Mouse (Mus musculus): ENCODE results near the gene Rmdn2.

Rmdn2 gene

DNA sequence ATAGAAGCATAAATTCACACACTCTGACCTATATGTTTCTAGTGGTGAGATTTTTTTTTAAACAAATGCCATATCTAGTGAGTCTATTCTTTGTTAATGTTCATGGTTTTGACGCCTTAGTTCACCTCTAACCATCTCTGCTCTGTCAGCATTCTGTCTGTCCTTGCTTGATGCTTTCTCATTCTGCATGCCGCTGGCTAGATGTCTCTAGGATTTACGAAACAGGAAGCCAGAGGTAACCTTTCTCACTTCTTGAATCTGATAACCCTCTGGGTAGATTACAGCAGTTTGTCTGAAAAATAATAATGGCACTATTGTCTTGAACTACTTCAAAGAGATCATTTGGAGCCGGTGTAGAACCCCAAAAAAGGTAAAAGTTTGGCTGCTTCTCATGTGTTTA lies 5.0 kb downstream of the Rmdn2 start:
- no peak for DNase-seq

DNA sequence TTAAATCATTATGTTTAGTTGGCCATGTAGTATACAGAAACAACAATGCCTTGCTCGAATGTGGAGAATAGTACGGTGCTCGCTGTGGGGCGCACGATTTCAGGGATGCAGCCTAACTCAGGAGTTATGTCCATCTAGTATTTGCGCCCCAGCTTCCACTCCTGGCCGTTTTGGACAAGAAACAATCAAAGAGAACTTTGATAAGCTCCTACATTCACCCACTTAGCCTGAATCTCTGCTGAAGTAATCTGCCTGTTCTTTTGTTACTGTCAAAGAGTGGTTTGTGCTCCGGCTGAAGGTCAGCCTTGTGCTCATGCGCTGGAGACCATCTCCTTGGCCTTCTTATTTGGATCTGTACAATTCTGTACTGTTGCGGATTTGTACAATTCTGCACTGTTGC lies 6.8 kb downstream of the Rmdn2 start:
- no peak for DNase-seq

DNA sequence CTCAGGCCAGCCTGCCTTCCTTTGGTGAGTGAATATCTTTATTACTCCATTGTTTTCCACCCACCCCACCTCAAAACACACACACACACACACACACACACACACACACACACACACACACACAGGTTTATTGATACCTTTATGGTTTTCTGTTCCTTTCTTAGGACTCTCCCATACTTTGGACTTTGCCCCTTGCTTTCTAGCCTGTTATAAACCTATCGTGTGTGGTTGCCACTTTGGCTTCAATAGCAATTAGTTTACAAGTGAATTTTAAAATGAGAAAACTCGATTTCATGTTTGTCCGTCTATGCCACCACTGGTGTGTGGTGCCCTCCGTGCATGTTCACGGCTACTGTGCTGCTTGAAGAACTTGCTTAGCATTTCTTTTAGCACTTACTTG lies 7.3 kb downstream of the Rmdn2 start:
- DNase-seq: no peak

DNA sequence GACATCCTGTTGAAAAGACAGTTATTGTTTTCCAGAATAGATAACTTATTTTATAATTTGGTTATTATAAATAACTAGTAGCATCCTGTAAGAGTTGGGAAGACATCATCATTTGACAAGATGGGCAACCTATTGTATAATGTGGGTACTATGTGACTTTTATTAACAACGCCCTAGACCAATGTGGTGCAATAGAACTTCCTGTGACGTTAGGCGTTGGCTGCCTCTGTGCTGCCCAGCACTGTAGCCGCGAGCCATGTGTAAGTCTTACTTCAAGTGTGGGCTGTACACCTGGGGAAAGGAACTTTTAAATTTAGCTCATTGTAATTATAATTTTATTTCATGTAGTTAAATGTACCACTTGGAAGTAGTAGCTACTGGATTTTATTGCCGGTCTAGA lies 10.4 kb downstream of the Rmdn2 start:
- no peak for DNase-seq

DNA sequence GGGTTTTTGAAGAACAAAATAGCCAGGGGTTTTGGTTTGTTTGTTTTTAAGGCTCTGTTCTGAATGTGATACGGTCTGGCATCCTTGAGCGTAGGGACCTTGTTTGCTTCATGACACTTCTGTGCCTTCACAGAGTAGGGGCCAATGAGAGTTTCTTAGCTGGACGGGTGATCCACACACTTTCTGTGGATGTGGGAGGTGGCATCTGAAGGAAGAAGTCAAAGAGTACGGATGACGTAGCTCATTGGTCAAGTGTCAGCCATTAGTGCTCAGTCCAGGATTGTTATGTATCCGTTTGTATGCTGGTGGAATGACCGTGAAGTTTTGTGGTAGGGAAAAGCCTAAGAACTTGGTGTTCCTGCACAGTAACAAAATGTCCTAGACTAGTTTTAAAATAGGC lies 10.9 kb downstream of the Rmdn2 start:
- no peak for DNase-seq

DNA sequence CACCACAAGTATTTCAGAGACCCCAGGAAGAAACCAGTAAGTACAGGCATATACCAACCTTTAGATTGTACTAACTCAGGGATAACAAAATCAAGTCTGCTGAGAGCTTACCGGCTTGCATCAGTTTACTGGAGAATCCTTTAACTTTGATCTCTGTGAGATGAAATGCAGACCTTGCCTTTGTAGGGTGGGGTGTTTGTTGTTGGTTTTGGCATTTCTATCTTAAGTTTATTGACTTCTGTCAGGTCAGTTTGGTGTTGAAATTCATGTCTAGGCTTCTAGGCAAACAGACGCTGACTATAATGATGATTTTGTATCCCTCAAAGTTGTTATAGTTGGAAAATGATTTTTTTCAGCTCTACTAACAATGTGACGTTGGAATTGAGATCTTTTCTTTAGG lies 12.2 kb downstream of the Rmdn2 start:
- no peak for DNase-seq

DNA sequence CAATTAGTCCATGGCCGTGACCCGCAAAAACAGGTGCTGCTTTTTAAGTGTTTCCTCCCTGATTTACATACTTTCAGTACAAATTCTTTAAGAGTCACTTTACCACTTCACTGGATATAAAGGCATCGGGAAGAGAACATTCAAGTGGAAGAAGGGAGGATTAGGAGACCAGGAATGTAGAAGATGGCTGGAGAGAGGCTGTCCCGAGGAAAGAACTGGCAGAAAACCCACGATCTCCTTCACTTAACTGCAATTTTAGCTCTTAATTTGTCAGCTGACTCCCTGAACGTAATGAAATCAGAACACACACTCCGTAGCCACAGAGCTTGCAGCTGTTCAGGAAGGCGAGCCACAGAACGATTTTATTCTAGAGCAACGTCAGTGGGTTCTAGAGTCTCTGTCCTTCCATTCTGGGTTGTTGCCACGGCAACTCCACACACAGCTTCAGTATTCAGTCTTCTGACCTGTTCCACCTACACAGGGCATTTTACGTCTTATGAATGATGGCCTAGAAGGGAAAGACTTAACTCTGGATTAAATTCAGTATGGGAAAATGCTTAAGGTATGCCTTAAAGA lies 14.7 kb downstream of the Rmdn2 start:
- DNase-seq: no peak

DNA sequence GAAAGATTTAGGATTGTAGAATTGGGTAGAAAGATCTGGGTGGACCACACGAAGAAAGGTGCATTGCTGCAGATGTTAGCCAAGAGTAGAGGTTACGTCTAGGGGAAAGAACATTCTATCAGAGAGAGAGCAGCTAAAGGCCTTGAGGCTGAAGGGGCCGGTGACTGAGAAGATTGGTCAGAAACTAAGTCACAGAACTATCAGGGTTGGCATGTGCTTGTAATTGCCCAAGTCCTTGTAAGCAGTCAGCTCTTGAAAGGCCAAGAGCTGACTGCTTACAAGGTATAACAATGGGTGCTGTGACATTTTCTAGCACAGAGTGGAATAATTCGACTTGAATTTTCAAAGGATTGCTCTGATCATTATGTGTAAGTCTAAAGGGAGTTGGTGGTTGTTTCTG lies 38.2 kb downstream of the Rmdn2 start:
- DNase-seq: no peak

DNA sequence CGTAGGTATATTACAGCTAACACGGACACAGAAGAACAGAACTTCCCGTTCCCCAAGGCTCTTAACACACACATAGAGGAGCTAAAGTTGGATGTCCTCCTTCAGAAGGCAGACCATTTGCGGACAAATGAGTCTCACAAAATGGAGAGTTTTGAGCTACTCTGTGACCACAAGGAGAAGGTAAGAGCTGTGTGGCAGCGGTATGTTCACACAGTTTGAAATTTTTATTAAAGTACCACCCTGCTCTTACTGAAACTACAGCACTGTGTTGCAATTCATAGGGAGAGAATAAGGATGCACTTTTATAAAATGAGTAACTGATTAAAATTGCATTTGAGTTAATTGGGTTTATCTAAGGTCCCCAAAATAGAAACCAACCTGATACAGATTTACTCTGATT lies 38.6 kb downstream of the Rmdn2 start:
- DNase-seq: no peak

DNA sequence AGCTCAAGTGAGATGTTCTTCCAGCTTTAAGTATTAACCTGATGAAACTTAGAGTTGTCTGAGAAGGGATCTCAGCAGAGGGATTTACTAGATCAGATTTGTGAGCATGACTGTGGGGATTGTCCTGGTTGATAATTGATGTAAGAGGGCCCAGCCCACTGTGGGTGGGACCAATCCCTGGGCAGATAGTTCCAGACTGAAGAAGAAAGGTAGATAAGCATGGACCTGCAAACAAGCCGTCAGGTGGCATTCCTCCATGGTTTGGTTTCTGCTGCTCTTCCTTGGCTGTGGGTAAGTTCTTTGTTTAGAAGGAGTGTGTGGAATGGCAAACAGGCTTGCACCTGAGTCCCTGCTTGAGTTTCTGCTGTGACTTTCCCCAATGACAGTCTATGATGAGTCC lies 41.5 kb downstream of the Rmdn2 start:
- no peak for DNase-seq

DNA sequence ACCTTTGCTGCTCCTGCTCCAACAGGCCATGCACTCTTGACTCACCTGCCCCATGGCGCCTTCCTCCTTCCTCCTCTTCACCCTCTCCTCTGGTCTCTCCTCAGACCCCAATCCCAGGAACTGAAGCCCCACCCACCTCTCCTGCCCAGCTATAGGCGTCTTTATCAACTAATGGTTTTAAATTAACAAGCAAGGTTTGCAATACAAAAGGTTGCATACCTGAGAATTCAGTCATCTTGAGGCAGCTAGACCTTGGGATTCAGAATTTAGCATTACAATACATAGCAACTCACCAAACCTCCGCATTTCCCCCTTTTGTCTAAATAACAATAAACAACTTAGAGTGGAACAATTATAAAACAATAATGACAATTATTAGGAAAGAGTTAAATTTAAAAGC lies 42.5 kb downstream of the Rmdn2 start:
- no peak for DNase-seq

DNA sequence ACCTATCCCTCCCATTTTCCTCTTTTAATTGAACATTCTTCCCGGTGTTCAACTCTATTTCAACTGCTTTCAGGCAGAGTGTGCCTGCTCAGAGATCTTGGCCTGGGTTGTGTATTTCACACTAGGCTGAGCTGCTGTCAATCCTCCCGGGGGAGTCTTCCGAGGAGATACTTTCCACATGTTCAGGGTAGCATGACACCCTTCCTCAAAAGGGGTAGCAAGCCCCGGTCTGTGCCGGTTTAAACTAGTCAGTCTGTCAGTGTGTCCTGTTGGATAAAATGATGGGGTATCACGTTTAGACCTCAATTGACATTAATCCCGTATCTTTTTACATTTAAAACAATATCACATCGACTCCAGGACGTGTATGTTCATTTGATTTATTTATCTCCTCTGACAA lies 46.1 kb downstream of the Rmdn2 start:
- no peak for DNase-seq

DNA sequence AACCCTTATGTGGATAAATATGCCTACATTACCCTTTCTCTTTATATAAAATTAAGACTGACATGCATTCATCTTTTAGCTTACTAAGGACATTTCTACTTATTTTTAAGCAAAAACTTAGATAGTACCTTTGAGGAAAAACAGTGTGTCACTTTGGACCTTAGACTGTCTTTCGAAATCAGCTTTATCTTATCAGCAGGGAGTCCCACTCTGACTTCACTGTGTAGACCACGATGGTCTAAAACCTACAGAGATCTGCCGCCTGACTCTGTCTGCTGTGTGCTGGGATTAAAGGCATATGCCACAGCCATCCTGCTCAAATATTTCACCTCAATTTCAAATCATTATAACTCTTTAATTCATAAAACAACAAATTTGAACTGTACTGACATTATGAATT lies 46.8 kb downstream of the Rmdn2 start:
- no peak for DNase-seq

DNA sequence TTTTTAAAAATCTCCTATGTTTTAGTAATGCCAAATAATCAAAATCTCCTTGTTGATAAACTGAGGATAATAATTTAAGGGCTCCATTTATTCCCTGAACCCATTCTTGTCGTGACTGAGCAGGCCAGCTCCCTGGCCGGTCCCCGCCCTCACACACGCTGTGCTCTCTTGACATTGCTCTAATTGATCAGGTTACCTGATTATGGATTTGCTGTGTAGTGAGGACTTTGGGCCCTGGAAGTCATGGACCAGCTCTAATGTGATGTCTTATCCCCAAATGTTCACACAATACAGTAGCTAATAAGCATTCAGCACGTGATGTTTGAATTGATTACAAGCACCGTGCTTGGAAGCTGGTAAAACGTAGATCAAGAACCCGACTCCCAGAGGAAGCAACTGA lies 47.2 kb downstream of the Rmdn2 start:
- no peak for DNase-seq

DNA sequence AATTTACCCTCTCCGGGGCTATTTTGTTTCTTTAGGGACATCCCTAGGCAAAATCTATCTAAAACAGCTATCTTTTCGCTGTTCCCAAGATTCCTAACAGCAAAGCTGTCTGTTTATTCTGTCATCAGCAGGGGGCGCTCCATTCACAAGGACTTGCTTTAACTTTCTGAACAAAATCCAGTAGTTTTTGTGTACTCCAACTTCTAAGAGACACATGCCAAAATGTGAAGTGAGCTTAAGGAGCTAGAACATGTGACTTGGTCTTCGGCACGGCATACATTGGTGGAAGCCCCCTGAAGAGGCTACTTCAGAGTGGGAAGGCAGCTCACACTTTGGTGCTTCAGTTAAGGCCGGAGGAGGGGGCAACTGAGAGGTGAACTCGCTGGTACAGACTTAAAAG lies 49.7 kb downstream of the Rmdn2 start:
- DNase-seq: peak; percentile 76

DNA sequence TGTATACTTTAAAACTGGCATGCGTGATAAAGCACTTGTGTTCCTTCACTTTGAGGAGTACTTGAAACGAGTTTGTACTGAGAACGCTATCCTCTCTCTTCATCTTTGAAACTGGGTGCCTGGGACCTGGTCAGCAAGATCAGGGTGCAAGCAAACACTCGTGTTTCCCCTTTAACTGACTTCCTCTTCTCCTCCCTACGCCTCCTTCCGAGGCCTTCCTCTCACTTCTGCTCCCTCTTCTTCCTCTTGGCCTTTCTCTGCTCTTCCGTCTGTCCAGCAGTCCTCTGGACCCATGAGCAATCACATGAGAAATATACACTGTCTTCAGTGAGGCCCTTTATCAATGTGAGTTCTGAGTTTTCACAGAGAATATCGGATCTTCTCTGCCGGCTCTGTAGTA lies 50.2 kb downstream of the Rmdn2 start:
- no peak for DNase-seq

DNA sequence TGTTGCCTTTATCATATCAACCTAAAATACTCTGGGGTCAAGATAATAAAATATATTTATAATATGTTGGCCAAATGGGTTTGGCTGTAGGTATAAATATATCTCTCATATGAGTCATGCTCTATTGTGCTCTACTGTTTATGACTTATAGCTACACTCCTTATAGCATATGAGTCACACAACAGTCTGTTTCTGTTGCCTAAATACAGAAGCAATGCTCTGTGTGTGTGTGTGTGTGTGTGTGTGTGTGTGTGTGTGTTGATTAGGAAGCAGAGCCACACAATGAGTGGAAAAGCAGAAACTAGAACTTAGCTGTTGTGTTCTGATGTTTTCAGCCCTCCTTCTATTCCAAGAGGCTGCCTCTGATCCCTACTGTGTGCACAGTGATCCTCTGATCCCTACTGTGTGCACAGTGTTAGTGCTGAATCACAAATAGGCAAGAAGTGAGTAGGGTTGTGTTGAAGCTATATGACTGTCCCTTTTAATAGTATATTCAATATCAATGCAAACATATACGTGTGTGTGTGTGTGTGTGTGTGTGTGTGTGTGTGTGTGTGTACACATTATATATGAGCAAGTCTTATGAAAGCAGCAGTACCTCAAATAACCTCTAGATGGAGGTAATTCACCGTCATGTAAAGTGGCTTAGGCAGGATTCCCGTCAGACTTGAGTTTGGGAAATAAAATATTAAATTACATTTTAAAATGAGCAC lies 51.9 kb downstream of the Rmdn2 start:
- DNase-seq: peak; percentile 77

DNA sequence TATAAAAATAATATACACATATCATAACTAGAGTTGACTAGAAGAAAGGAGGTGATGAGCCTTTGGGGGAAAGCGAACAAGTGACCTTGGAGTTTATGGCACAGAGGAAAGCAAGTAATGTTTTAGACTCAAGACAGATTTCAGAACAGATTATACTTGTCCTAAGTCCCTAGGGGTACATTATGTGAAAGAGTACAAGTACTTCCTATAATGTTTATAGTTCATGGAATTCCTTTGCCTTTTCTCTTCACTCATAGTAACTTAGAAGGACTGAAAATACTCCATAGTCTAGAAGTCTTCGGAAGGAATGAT lies 52.4 kb downstream of the Rmdn2 start:
- DNase-seq: no peak

DNA sequence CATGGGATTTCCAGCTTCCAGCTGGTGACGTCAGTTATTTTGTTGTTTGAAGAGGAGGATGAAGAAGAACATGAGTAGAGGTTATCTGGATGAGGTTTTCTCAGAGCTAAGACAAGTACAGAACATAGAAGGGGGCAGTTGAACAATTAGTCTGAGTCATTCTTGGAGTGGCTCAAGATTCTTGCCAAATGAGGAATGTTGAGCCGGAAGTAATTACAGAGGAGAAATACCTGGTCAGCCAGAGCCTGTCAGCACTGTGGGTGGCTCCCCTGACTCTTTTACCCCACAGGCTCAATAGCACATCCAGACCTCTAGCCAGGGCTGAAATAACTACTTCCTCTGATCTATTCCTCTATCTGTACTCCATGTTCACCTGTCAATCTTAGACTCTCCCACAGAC lies 59.2 kb downstream of the Rmdn2 start:
- DNase-seq: no peak

DNA sequence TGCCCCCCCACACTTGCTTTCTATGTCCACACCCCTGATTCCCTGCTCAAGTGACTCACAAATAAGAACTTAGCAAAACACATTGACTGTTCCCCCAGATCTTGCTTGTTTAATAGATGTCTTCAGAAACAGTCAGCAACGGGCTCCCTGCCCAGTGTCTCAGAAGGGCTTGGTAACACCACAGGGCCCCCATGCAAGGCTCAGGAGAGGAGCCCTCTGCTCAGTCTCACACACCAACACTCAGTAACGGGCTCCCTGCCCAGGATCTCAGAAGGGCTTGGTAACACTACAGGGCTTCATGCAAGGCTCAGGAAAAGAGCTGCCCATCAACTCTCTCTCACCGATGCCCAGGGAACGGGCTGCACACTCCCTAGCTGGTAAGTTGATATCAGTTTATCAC lies 83.4 kb downstream of the Rmdn2 start:
- DNase-seq: no peak

DNA sequence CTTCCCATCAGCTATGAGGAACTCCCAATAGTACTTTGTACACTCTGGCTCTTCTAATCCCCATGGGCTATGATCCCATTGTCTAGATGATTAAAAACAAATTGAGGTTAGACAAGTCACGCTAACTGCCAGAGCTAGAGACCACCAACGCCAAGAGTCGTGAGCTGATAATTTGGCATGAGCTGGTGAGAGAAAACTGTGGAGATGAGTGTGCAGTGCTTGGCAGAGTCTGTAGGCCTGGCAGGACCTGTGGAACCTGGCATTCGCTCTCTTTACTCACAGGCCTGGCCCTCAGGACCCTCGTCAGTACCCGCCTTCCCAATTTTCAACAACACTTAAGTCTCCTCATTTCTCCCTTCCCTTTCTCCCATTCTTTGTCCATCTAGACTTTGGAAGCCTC lies 83.9 kb downstream of the Rmdn2 start:
- no peak for DNase-seq

DNA sequence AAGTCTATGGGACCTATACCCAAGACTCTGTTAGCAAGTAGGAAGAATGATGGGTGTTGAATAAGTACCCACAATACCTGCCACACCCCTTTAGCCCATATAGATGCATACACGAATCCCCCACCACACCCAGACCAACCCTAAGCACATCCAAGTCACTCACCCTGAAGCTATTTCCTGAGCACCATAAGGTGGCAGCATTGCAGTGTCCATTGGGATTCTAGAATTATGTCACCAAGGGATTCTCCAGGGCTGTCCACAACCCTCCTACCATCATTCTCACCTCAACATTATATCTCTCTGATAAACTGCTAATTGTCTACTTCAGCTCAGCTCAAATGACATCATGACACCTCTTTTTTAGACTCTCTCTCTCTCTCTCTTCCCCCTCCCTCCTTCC lies 87.5 kb downstream of the Rmdn2 start:
- peak; percentile 58 for DNase-seq

DNA sequence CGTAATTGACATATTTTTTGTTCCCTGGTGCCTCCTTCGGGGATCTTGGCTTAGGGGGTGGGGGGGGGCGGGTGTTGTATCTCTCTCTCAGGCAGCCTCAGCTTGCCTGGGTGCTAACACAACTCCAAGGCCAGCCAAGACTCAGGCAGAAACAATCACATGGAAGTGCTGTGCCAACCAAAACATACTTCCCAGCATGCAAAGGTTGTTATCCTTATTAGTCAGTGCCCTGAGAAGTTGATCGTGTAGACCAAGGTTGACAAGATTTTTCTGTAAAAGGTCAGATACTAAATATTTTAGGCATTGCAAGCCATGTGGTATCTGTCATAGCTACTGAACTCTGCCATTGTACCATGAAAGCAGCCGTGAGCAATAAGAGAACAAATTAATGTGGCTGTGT lies 89.2 kb downstream of the Rmdn2 start:
- DNase-seq: no peak

DNA sequence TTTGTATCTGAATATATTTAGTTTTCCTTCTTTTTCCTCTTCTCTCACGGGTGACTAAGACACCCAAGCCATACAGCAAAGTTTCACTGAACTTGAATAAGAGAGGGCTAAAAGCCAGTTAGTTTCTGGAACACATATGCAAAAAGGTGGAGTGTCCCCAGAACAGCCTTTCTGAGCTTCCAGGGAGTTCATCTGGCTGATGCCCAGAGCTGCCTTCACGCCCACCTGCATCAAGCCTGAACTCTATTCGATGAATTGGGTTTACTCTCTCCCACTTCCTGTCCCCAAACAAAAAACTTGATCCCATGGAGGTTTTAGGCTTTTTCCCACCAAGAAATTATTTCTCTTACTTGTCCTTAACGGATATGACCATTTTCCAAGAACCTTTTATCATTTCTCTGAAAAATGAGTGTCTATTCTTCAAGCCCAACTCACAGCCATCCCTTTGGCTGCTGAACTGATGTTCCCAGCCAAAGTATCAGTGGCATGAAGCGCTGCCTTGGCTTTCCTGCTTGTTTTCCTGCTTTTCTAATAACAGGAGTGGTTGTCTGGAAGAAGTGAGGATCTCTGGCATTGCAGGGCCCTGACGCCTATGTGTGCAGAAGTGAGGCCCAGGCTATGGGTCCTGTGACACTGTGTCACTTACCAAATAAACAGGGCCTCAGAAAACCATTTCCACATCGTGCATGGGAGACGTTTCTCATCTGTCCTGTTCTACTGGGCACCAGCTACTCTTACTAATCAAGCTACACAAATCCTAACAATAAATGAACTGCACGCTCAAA lies 94.2 kb downstream of the Rmdn2 start:
- DNase-seq: no peak

DNA sequence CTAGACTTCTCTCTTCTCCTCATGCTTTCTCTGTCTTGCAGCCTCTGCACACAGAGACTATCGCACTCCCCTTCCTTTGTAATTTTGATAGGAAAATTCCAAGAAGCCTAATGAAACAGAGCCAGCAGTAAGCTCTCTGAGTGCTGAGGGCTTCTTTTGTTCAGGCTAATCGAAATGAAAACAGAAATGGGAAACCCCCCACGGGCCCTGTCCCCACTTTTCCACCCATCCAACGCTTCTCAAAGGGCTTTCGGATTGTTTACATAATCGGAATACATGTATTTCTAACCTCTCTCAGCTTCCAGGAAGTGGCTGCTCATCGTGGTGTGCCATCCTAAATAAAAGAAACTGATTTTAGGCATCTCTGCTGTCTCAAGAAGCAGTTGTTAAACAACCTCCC lies 96.5 kb downstream of the Rmdn2 start:
- peak; percentile 25 for DNase-seq

Data from retina, postnatal 1 day (tissue).